Mouse (Mus musculus) thymus, adult 18-20 months (tissue): ENCODE data around the gene Ceacam18.
"Not testable (repeated sequence)": the region's sequence is repeated elsewhere in the genome, so short reads cannot be mapped to it uniquely, and the experiment has no call there.

Source experiments
- DNase-seq, 2 experiments: peaks; one replicate each; pipeline ENCODE4 v3.0.0; 2022; ENCODE audit warnings: mixed read lengths in 2 of 2

Gene Ceacam18

GRCm38 (mm10) chr7:43634500-43634899 lies at the start of gene Ceacam18:
Ceacam18 (plus strand) TSS chr7:43634707.
- no peak for DNase-seq

- DNase-seq, result no peak
These were observed 49.7 kb upstream of the Ceacam18 start for GRCm38 (mm10) chr7:43584790-43585189.

GRCm38 (mm10) chr7:43601884-43602283 lies 32.6 kb upstream of the Ceacam18 start:
- no peak for DNase-seq

- peak; percentile 10 to 11 for DNase-seq
These were observed 27.4 kb upstream of the Ceacam18 start, which contains the start of gene Zfp819 for GRCm38 (mm10) chr7:43606896-43607742. Zfp819 (plus strand) TSS chr7:43607169.

- no peak for DNase-seq
These were observed 26.7 kb upstream of the Ceacam18 start for GRCm38 (mm10) chr7:43607743-43608287.

- no peak for DNase-seq
These were observed 26.1 kb upstream of the Ceacam18 start for GRCm38 (mm10) chr7:43608316-43608824.

GRCm38 (mm10) chr7:43613816-43614551 lies 20.5 kb upstream of the Ceacam18 start:
- no peak for DNase-seq

GRCm38 (mm10) chr7:43622927-43623326 lies 11.6 kb upstream of the Ceacam18 start:
- DNase-seq, result no peak

- no peak for DNase-seq
These were observed 10.7 kb upstream of the Ceacam18 start for GRCm38 (mm10) chr7:43623819-43624218.

- no peak for DNase-seq
These were observed 9.4 kb upstream of the Ceacam18 start for GRCm38 (mm10) chr7:43625065-43625464.

- DNase-seq, result no peak
These were observed 8.6 kb upstream of the Ceacam18 start for GRCm38 (mm10) chr7:43625794-43626422.

- no peak for DNase-seq
These were observed 567 bp upstream of the Ceacam18 start for GRCm38 (mm10) chr7:43633940-43634339.

GRCm38 (mm10) chr7:43636194-43636593 lies 1.7 kb downstream of the Ceacam18 start:
- DNase-seq, result no peak

GRCm38 (mm10) chr7:43637118-43637517 lies 2.6 kb downstream of the Ceacam18 start:
- no peak for DNase-seq

- DNase-seq, result no peak
These were observed 8.1 kb downstream of the Ceacam18 start for GRCm38 (mm10) chr7:43642587-43642986.

- DNase-seq, result no peak
These were observed 8.6 kb downstream of the Ceacam18 start for GRCm38 (mm10) chr7:43643046-43643652.

GRCm38 (mm10) chr7:43652683-43653082 lies 18.2 kb downstream of the Ceacam18 start:
- no peak for DNase-seq

- DNase-seq, result no peak
These were observed 20.0 kb downstream of the Ceacam18 start for GRCm38 (mm10) chr7:43654519-43654918.

- DNase-seq, result no peak
These were observed 21.7 kb downstream of the Ceacam18 start for GRCm38 (mm10) chr7:43656232-43656631.

- no peak for DNase-seq
These were observed 25.5 kb downstream of the Ceacam18 start, which contains the start of gene Siglece for GRCm38 (mm10) chr7:43660002-43660401. Siglece (minus strand) TSS chr7:43660161.

- no peak for DNase-seq
These were observed 28.3 kb downstream of the Ceacam18 start for GRCm38 (mm10) chr7:43662804-43663203.

GRCm38 (mm10) chr7:43667221-43667620 lies 32.7 kb downstream of the Ceacam18 start:
- DNase-seq, result not testable (repeated sequence)
